Mouse (Mus musculus) midbrain, embryonic 13.5 days (tissue): ENCODE measurements at regions not wholly inside any gene's neighbourhood (a gene's known extent, or its start where the extent isn't known, plus 50 kb on each side); places are given as distances from the start of the nearest gene placed in this dataset.

Source experiments
- ATAC-seq: fragments of 200-750 bp; cut with Nextera tagmentation; 2 replicates; pipeline ENCODE4 v1.8.0; 2017; ENCODE audit warnings: mild to moderate bottlenecking, moderate TSS enrichment, moderate library complexity
- H3K27ac ChIP-seq: fragments of 300-500 bp; sonication (generic); 2 replicates; pipeline ENCODE4 v1.5.1; 2015; ENCODE audit warnings: inconsistent platforms, mild to moderate bottlenecking, moderate library complexity
- H3K27me3 ChIP-seq: fragments of 300-500 bp; sonication (generic); 2 replicates; pipeline ENCODE4 v1.6.1; 2015; ENCODE audit warnings: mild to moderate bottlenecking, inconsistent platforms
- H3K36me3 ChIP-seq: fragments of 300-500 bp; sonication (generic); 2 replicates; pipeline ENCODE4 v1.6.1; 2015; ENCODE audit warnings: mild to moderate bottlenecking, inconsistent platforms
- H3K4me1 ChIP-seq: fragments of 300-500 bp; sonication (generic); replicated peaks from 2 replicates; pipeline ENCODE4 v1.6.1; 2015; ENCODE audit warnings: inconsistent platforms
- H3K4me2 ChIP-seq: fragments of 300-500 bp; sonication (generic); replicated peaks from 2 replicates; pipeline ENCODE4 v1.6.1; 2015; ENCODE audit warnings: moderate library complexity, mild to moderate bottlenecking, inconsistent platforms
- H3K4me3 ChIP-seq: fragments of 300-500 bp; sonication (generic); replicated peaks from 2 replicates; pipeline ENCODE4 v1.5.1; 2015; ENCODE audit warnings: mild to moderate bottlenecking, inconsistent platforms
- H3K9ac ChIP-seq: fragments of 300-500 bp; sonication (generic); replicated peaks from 2 replicates; pipeline ENCODE4 v1.6.1; 2015; ENCODE audit warnings: mild to moderate bottlenecking, inconsistent platforms
- H3K9me3 ChIP-seq: fragments of 300-500 bp; sonication (generic); 2 replicates; pipeline ENCODE4 v1.6.1; 2016; ENCODE audit warnings: mild to moderate bottlenecking, inconsistent platforms
- WGBS: fragments of 180-500 bp; shearing (Covaris S2); methylation state at CpG from one replicate; pipeline ENCODE4 v1.1.7; 2015; 5-methylcytosine and 5-hydroxymethylcytosine counted together

GRCm38 (mm10) chr13:115990591-115990990, 318.9 kb downstream of the Isl1 start:
- no peaks in the 10 kb centered on the region for H3K36me3 ChIP-seq
- H3K9ac ChIP-seq, result no peak overlapping the region
- H3K4me1 ChIP-seq, result no peaks in the 10 kb centered on the region
- no peak overlapping the region for H3K4me3 ChIP-seq
- 63% methylated on average over 3 of the region's 3 CpGs for WGBS
- no peaks in the 10 kb centered on the region for H3K9me3 ChIP-seq
- H3K4me2 ChIP-seq, result no peak overlapping the region
- H3K27ac ChIP-seq, result no peak overlapping the region
- no peaks in the 10 kb centered on the region for H3K27me3 ChIP-seq
- no peak for ATAC-seq

- no peak overlapping the region for H3K9ac ChIP-seq
- ATAC-seq, result no peak
- H3K9me3 ChIP-seq, result no peaks in the 10 kb centered on the region
- no peaks in the 10 kb centered on the region for H3K27me3 ChIP-seq
- H3K36me3 ChIP-seq, result no peaks in the 10 kb centered on the region
- no peak overlapping the region for H3K4me2 ChIP-seq
- no peak overlapping the region for H3K4me3 ChIP-seq
- no peaks in the 10 kb centered on the region for H3K4me1 ChIP-seq
- H3K27ac ChIP-seq, result no peak overlapping the region
Measured at GRCm38 (mm10) chr13:115989091-115989490, 320.4 kb downstream of the Isl1 start.

- H3K9me3 ChIP-seq, result no peaks in the 10 kb centered on the region
- H3K4me2 ChIP-seq, result no peak overlapping the region
- no peaks in the 10 kb centered on the region for H3K36me3 ChIP-seq
- H3K4me1 ChIP-seq, result no peaks in the 10 kb centered on the region
- H3K4me3 ChIP-seq, result no peak overlapping the region
- 97% methylated on average over 2 of the region's 2 CpGs for WGBS
- H3K27ac ChIP-seq, result no peak overlapping the region
- no peak overlapping the region for H3K9ac ChIP-seq
- no peaks in the 10 kb centered on the region for H3K27me3 ChIP-seq
- ATAC-seq, result no peak
Measured at GRCm38 (mm10) chr13:115986282-115986681, 323.2 kb downstream of the Isl1 start.

DNA sequence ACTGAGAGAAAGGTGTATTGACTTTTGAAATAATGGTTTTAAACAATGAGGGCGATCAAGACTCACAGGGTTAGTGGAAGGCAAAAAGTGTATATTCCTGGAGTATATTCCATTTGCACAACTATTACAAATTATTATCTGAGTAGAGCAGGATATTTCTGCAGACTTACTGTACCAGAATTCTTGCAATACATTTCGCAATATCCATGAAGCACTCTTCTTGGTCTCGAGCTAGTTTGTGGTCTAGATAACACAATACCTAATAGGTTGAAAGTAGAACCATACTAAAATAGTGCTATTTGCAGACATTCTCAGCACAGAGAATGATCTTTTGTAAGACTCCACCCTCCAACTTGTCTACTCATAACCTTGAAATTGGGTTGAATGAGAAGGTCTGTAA, 323.8 kb downstream of the Isl1 start:
- Histone ChIP-seq H3K9ac (no peak overlapping the region), H3K27me3 (no peaks in the 10 kb centered on the region), H3K9me3 (no peaks in the 10 kb centered on the region), H3K4me1 (no peaks in the 10 kb centered on the region), H3K4me2 (no peak overlapping the region), H3K36me3 (no peaks in the 10 kb centered on the region), H3K4me3 (no peak overlapping the region), H3K27ac (no peak overlapping the region)
- 95% methylated on average over 3 of the region's 3 CpGs for WGBS
- ATAC-seq, result no peak

GRCm38 (mm10) chr13:115977890-115978203, 331.6 kb downstream of the Isl1 start:
- Histone ChIP-seq H3K27ac (no peak overlapping the region), H3K4me1 (peaks cover 10% of the 10 kb centered on the region), H3K27me3 (no peaks in the 10 kb centered on the region), H3K4me2 (peak overlapping the region; percentile 22), H3K9ac (no peak overlapping the region), H3K9me3 (no peaks in the 10 kb centered on the region), H3K4me3 (no peak overlapping the region), H3K36me3 (no peaks in the 10 kb centered on the region)
- whole genome bisulfite sequencing, result 26% methylated on average over 3 of the region's 3 CpGs
- no peak for ATAC-seq

DNA sequence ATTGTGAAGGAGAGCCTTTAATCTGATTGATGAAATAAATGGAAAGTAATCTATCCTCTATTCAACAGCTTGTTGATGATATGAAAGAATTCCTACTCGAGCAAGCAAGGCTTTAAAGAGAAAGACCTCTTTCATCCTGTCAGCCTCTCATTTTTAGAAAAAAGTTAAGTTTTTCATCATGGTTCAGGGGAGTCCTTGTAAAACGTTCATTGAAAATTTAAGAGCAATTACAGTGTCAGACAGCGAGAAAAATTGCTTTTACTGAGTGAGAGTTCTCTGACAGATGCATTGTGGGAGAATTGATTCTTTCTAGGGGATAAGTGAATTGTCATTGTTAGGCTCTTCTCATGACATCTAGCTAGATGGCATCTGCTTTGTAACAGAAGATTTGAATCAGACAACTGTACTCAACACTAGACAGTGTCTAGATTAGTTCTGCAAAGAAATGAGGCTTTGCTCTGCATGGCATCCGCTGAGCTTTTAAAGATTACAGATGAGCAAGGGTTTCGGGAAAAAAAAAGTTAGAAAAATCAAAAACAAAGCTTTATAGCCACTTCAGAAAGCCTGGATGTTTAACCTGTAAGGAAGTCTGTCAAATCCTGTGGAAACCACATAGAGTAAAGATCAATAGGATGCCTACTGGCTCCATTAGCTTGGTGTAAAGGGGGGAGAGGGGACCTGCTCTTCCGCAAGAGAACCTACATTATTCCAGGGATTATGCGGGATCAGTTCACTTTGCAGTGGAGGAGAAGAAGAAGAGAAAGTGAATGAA, 332.2 kb downstream of the Isl1 start:
- H3K4me3 ChIP-seq, result no peak overlapping the region
- no peak overlapping the region for H3K27ac ChIP-seq
- 0 out of 2 replicates have a peak, but pooled peaks have one; percentile 53 for ATAC-seq
- H3K36me3 ChIP-seq, result no peaks in the 10 kb centered on the region
- peaks cover 10% of the 10 kb centered on the region for H3K4me1 ChIP-seq
- H3K9me3 ChIP-seq, result no peaks in the 10 kb centered on the region
- H3K4me2 ChIP-seq, result peak overlapping the region; percentile 22
- 30% methylated on average over 7 of the region's 7 CpGs for WGBS
- no peaks in the 10 kb centered on the region for H3K27me3 ChIP-seq
- H3K9ac ChIP-seq, result no peak overlapping the region
